Mouse (Mus musculus) urinary bladder, postnatal 36 days (tissue): ENCODE measurements at regions not wholly inside any gene's neighbourhood (a gene's known extent, or its start where the extent isn't known, plus 50 kb on each side); places are given as distances from the start of the nearest gene placed in this dataset.

Source experiments
- DNase-seq, 2 experiments: peaks; one replicate each; pipeline ENCODE4 v3.0.0; 2022; ENCODE audit warnings: low spot score in 2 of 2, mixed read lengths in 1 of 2

DNA sequence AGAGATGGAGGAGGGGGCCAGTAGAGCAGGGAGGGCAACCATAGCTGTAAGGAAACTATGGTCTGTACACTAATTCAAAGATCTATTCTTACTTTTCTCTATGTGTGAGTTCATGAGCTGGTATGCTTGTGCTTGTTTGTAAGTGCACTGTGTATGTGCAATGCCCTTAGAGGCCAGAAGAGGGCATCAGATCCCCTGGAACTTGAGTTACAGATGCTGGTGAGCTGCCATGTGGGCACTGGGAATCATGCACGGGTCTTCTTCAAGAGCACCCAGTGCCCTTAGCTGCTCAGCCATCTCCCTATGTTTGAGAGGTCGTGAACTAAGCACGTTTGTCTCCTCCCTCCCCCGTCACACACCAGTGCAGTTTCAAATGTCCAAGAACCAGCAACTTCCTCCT is 68.9 kb downstream of the Tbx3 start:
- no peak for DNase-seq

GRCm38 (mm10) chr5:119741116-119741515 is 70.6 kb downstream of the Tbx3 start:
- peak; percentile 18 to 28 for DNase-seq

DNA sequence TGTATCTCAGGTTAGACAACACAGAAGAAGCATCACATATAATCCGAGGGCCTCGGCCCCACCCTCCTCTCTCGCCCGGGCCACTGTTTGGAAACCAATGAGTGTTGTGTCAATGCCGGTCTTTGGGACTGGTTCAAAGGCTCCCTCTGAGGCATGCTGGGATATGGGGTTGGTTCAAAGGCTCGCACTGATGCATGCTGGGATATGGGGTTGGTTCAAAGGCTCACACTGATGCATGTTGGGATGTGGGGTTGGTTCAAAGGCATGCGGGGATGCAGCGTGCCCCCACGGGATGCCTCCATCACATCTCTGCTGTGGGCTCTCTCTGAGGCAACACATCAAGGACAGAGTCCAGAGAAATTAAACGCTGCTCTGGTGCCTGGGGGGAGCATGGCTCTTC is 73.3 kb downstream of the Tbx3 start:
- DNase-seq, result no peak

DNA sequence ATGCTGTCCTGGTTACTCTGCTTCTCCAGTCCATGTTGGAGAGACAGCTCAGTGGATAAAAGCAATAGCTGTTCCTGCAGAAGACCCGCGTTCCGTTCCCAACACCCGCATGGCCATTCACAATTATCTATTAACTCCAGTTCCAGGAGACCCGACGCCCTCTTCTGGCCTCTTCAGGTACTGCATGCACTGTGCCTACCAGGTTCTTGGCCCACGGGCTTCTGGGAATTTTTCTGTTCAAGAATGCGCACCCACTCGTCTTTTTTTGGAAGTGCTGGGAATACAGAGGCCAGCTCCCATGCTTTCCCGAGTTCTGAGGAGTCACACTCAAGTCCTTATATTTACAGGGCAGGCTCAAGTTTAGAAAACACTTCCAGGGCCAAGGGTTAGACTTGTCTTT is 76.6 kb downstream of the Tbx3 start:
- no peak for DNase-seq

DNA sequence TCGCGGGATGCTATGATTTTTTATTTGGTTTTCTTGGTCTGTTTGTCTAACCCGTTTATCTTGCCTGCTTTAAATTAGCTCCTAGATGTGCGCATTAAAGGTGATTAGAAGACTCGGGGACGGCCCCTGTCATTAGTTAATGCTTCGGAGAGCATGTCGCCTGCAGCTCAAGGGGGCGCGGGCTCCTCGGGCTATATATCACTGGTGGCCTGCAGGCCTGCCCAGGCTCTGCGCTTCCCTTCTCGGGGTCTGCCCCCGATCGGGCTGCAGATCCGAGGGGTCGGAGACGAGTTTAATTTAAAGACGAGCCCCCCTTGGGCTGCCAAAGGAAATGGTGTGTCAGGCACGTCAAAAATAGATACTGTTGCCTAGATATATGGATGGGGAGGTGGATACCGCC is 78.2 kb downstream of the Tbx3 start:
- no peak for DNase-seq

DNA sequence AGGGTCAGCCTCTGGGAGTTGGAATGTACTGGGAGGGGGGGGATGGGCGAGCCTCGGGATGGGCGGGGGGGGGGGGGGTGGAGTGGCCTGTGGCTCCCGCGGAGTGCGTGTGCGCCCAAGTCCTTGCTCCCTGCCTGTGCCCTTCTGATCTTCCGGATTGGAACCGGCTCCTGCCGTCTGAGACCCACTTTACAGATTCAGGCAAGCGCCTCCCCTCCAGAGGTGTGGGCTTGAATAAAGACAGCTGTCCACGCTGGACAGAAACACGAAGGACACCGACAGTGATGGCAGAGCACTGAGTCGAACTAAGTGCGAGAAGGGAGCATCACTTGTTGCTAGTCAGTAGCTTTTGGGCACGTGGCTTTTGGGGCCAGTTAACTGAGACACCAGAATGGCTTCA is 78.7 kb downstream of the Tbx3 start:
- DNase-seq, result no peak

DNA sequence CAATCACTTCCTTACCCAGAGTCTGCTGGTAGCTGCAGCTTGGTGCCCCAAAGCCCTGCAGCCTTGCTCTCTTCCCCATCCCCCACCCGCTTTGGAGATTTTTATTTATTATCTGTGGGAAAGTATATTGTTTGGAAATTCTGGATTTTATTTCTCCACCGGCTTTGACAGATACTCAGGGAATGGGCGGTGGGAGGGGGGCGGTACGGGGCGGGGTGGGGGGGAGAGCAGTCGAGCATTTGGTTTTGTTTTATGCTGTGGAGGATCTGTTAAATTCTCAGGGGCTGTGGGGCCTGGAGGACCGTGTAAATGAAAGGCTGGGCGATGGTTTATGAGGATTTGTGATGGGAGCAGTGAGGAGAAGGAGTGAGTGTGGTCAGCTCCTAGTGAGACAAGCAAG is 76.7 kb upstream of the Tbx5 start:
- DNase-seq, result no peak

DNA sequence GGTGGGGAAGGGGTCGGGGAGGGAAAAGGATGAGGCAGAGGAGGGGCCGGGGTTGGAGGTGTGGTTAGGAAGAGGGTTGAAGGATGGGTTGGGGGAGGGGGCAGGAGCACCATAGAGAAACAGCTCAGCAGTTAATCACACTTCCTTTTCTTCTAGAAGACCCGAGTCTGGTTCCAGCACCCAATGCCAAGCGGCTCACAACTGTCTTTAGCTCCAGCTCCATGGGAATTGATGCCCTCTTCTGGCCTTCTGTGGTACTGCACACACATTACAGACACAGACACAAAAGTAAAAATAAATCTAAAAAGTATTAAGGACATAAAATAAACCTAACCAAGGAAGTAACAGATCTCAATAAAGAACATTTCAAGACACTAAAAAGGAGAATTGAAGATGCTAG is 73.6 kb upstream of the Tbx5 start:
- no peak for DNase-seq

DNA sequence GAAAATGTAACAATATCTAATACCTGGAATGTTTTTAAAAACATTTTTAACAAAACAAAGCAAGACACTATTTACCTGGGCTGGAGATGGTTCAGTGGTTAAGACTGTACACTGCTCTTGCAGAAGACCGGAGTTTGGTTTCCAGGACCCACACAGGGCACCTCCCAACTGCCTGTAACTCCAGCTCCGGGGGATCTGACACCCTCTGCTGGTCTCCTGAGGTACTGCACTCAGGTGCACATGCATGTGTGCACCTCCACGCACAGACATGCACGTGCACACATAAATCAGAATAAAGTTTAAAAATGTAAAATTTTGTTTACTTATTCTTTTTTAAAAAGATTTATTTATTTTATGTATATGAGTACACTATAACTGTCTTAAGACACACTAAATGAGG is 70.4 kb upstream of the Tbx5 start:
- no peak for DNase-seq

- no peak for DNase-seq
These were observed 69.1 kb upstream of the Tbx5 start for GRCm38 (mm10) chr5:119763337-119763736.

- no peak for DNase-seq
These were observed 66.1 kb upstream of the Tbx5 start for GRCm38 (mm10) chr5:119766372-119766771.

DNA sequence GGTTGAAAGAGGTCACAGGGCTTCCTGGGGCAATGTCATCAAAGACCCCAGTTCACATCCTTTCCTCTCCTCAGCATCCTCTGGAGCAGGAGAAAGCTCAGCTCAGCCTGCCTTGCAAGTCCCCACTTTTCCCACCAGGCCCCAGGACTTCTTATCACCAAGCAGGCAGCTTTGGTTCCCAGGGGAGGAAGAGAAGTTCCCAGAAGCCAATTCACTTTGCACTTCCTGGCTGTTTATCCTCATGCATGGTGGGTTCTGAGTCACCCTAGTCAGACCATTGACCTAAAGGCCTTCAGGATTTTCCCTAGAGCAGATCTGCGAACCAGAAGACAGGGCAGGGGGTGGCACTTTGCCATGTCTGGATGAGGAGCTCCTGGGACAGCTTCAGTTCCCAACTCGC is 61.5 kb upstream of the Tbx5 start:
- no peak for DNase-seq

- DNase-seq, result no peak
These were observed 56.2 kb upstream of the Tbx5 start for GRCm38 (mm10) chr5:119776106-119776887.

DNA sequence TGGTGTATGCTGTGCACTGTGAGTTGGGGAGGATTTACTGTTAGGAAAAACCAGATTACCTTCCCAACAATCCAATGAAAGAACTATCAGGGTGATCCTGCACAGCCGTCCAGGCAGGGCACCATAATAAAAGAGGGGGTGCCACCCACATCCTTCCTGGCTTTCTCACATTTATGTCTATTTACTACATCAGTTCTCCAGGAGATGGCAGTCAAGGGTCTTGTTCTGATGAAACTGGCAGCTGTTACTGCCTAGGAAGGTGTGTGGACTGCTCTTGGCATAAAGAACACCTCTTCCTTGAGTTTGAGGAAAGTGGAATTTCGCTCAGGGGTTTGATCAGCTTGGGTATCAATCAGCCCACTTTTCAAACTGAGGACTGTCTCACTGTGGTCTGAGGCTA is 54.6 kb upstream of the Tbx5 start:
- DNase-seq, result no peak

GRCm38 (mm10) chr5:119781375-119781774 is 51.1 kb upstream of the Tbx5 start:
- no peak for DNase-seq
